Mouse (Mus musculus) cortical plate, adult 2 months (tissue): ENCODE results near the gene Gm18596.

ENCODE experiments used
- CTCF ChIP-seq: fragments of 200-500 bp; IDR thresholded peaks from 2 replicates; pipeline ENCODE4 v1.5.1; 2011; ENCODE audit warnings: mild to moderate bottlenecking, control low read depth, low read length; ENCODE audit not compliant: insufficient read depth; ENCODE audit errors: extremely low read depth
- POLR2A ChIP-seq: fragments of 200-500 bp; IDR thresholded peaks from 2 replicates; pipeline ENCODE4 v1.6.1; 2011; ENCODE audit warnings: mild to moderate bottlenecking, low read length, control low read depth; ENCODE audit not compliant: insufficient read depth; ENCODE audit errors: extremely low read depth

DNA sequence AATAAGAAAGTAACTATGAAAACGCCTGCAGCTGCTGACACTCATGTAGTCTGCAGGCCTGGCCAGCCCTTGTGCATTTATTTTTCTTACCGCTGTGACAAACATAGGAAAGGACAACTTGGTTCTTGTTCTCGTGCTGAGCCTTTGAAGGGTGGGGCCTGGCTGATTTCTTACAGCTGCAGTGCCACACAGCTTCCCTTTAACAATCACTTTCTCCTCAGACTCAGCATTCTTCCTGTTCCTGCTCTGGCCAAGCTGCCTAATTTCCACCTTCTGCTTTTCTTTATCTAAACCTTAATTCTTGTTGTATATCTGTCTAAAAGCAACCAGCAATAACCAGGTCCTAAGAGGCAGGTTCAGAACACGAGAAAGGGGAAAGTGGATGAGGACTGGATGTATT lies 28.7 kb downstream of the Gm18596 start:
- no peak for TF ChIP-seq POLR2A
- TF ChIP-seq CTCF = no peak
